Mouse (Mus musculus) kidney, postnatal 25 days (tissue): ENCODE results near the gene a.
A peak's percentile ranks its signal among the peaks of the same experiment; 100 is the strongest.
"Not testable (repeated sequence)": the region's sequence is repeated elsewhere in the genome, so short reads cannot be mapped to it uniquely, and the experiment has no call there.

Experiments used
- DNase-seq, 2 experiments: peaks; one replicate each; pipeline ENCODE4 v3.0.0; 2021; ENCODE audit warnings: mixed read lengths in 2 of 2

a gene

GRCm38 (mm10) chr2:155012991-155013390, 221.8 kb downstream of the a start:
- DNase-seq = no peak

GRCm38 (mm10) chr2:155016751-155017150, 225.5 kb downstream of the a start:
- not testable (repeated sequence) for DNase-seq

GRCm38 (mm10) chr2:155018251-155018755, 227.1 kb downstream of the a start, which contains the start of gene Gm14226:
Gm14226 (plus strand) TSS chr2:155018266.
- not testable (repeated sequence) for DNase-seq

GRCm38 (mm10) chr2:155018762-155019641, 227.8 kb downstream of the a start:
- DNase-seq = peak; percentile 66 to 76

- peak; percentile 88 to 97 for DNase-seq
Measured at GRCm38 (mm10) chr2:155019673-155020072, 228.5 kb downstream of the a start.

GRCm38 (mm10) chr2:155020247-155020826, 229.1 kb downstream of the a start:
- DNase-seq = not testable (repeated sequence)

- no peak for DNase-seq
Measured at GRCm38 (mm10) chr2:155030831-155031230, 239.6 kb downstream of the a start.

- DNase-seq = no peak
Measured at GRCm38 (mm10) chr2:155032938-155033710, 241.9 kb downstream of the a start.

GRCm38 (mm10) chr2:155039956-155040355, 248.8 kb downstream of the a start:
- no peak for DNase-seq

- no peak for DNase-seq
Measured at GRCm38 (mm10) chr2:155044542-155044941, 253.3 kb downstream of the a start.

- no peak for DNase-seq
Measured at GRCm38 (mm10) chr2:155045075-155045474, 253.9 kb downstream of the a start.

GRCm38 (mm10) chr2:155046803-155047202, 255.6 kb downstream of the a start:
- DNase-seq = no peak

GRCm38 (mm10) chr2:155047452-155048178, 256.4 kb downstream of the a start:
- no peak for DNase-seq

- peak in 1 of 2 experiments; percentile 9 for DNase-seq
Measured at GRCm38 (mm10) chr2:155050108-155050503, 258.9 kb downstream of the a start.

- peak; percentile 97 for DNase-seq
Measured at GRCm38 (mm10) chr2:155050504-155051236, 259.5 kb downstream of the a start.

- DNase-seq = no peak
Measured at GRCm38 (mm10) chr2:155051622-155052351, 260.6 kb downstream of the a start.

GRCm38 (mm10) chr2:155052681-155053080, 261.5 kb downstream of the a start:
- no peak for DNase-seq

GRCm38 (mm10) chr2:155053512-155053911, 262.3 kb downstream of the a start:
- not testable (repeated sequence) for DNase-seq

- no peak for DNase-seq
Measured at GRCm38 (mm10) chr2:155054672-155055071, 263.5 kb downstream of the a start.

- no peak for DNase-seq
Measured at GRCm38 (mm10) chr2:155056076-155056578, 264.9 kb downstream of the a start.

GRCm38 (mm10) chr2:155057361-155057760, 266.2 kb downstream of the a start:
- no peak for DNase-seq
